Mouse (Mus musculus) mammary gland, adult 2 months (tissue): ENCODE measurements around the gene Tax1bp3. TPM values are rescaled to one million over a fixed set of nuclear protein-coding genes. Genes with fewer than 3 reads are reported as not detected.

ENCODE experiments used
- polyA plus RNA-seq: library from polyadenylated mRNA; depleted of rRNA; stranded (reverse); fragments of >200 nt; gene quantifications from 2 replicates; pipeline ENCODE4 v1.2.3, GENCODE M21; 2012; ENCODE audit warnings: low replicate concordance; rRNA removed

The Tax1bp3 gene
- polyA plus RNA-seq = 88.4 and 134 TPM in 2 replicates

DNA sequence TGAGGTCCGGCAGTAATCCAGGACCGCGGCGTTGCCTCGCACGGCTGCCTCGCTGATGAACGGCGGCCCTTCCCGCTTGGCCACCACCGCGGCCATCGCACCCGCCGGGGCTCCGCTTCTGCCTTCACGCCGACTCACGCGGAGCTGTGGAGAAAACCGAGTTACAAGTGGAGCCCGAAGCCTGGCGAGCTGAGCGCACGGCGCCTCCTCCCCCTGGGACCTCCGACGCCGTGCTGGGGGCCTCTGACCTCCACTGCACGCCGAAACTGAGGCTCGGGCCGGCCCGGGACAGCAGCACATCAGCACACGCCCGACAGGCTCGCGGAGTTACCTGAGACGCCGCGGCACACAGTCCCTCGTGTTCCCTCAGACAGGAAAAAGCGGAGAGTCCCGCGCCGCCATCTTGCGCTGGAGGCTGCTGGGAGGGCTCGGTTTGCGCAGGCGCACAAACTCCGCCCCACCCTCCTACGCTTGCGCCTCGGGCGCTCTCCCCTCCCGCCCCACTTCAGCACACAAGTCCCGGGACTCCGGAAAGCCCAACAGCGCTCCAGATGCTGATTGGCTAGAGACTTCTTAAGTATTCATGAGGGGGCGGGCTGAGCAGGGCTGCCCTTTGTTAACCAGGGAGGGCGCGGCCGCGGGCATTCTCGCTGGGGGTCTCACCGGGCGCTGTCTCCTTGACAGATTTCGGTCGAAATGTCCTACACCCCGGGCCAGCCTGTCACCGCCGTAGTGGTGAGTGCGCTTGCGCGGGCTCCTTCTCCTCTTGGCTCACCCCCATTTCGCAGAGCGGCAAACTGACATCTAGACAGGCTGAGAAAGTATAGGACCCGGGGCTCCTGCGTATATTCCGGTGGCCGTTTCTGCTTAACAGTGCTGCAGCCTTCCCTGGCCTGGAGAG, at the start of gene Tax1bp3, which contains the start of gene Emc6:
Gene Tax1bp3, plus strand, starts transcription at position 476 of the 901 bp plus-strand sequence.
Gene Emc6, minus strand, starts transcription at position 430 of the 901 bp plus-strand sequence.

DNA sequence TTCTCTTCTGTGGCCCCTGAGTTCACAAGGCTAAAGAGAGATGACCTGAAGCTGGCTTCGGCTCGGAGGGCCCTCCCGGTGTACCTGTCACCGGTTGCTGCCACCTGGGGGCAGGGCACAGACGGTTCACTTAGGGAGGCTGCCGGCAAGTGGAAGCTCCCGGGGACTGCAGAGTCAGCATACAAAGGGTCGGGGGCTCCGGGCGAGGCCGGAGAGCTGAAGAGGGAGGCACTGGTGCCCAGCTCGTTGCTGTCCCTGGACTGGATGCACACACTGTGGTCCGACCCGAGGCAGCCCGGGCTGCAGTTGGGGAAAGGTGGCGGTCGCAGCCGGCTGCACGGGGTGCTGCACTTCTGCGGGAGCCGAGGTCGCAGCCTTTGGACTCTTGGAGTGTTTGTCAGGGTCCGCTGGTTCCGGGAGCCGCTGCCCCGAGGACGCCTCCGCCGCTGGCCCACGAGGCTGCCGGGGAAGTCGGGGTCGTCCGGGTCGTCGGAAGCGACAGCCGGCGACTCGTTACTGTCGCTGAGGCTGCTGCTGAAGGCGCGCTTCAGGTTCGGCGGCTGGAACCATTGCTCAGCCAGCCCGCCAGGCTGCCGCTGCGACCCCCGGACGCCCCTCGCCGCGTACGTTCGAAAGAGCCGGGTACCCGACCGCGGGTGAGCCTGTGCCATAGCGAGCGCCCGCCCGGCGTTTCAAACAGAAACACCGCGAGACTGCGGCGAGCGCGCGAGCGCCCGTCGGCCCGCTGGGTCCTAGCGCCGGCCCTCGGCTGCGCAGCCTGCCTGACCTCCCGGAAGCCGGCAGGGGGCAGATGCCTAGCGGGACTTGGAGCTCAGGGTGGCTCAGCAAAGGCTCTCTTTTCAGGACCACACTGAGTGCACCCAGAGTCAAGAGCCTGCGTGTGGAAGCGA, 39.0 kb upstream of the Tax1bp3 start, which contains the start of gene Haspin:
Gene Haspin, minus strand, starts transcription at position 704 of the 911 bp plus-strand sequence.

DNA sequence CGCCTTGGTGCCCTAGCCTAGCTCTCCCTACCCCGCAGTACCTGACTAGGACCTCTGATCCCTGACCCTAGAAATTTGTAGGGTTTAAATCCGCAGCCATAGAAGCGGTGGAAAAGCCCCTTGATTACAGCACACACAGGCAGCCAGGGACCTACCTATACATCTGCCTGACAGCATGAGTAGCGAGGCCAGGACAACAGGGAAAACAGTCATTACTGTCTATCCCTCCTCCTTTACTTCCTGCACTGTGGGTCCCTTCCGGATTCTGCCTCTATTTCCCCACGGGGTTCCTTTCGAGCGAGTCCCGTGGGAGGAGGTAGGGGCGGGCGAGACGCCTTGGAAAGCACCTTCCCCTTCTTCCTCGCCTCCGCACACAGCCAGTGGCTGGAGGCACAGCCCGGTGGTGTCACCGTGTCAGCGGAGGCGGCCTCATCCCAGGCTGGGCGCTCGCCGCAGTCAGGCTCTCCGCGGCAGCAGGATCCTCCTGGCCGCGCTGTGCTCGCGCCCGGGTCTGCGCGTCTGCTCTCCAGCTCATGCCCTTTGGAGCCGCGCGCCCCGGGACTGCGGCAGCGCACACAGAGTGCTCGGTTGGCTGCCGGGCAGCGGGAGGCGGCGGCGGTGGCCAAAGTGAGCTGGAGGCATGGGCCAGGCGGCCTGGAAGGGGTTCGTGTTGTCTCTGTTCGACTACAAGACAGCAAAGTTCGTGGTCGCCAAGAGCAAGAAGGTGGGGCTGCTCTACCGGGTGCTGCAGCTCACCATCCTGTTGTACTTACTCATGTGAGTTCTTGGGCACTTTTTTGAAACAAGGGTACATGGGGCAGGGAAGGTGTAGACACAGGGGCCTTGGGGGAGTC, 16.7 kb upstream of the Tax1bp3 start, which contains the start of gene P2rx5:
Gene P2rx5, plus strand, starts transcription at position 465 of the 854 bp plus-strand sequence.

DNA sequence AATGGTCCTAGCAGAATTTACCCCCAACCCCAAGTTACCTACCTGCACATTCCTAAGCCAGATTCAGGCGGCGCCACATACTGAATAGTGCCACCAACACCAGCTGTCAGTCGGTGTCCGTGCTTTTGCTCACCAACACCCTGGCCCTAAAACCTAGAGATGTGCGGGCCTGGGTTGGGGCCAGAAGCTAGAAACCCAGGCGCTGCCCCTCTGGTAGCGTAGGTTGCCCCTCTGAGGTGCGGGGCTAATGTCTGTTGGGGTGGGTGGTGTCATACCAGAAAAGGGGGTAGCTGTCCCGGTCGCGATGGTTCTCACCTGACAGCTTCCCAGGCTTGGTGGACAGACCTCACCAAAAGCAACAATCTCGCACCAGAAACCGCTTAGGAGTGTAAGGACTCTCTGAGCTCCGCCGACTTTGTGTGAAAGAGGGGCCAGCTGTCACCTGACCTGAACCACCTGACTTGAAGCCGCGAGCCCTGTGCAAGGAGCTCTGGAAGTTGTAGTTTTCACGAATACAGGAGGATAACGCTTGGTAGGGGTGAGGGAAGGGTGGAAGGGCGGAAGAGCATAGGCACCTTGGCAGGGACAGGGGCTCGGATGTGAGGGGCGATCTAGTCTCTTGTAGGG, 21.8 kb downstream of the Tax1bp3 start, which contains the start of gene Ctns:
Gene Ctns, minus strand, starts transcription at position 440 of the 627 bp plus-strand sequence.

DNA sequence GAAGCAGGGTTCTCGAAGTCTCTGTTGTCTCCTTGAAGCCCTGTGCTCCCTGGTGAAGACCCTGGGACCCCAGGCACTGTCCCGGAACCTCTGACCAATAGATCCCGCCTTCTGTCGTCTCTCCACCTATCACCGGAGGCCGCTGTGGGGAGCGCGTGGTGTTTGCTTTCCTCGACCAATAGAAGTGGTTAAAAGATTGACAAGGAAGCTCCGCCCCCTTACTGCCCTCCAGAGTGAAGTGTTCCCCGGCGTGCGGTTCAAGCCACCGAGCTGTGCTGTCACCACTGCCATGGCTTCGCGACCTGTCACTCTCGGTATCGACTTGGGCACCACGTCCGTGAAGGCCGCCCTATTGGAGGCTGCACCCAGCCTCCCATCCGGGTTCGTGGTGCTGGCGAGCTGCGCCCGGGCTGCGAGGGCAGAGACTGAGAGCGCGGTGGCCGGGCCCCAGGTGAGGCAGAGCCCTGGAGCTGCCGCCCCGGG, 22.4 kb downstream of the Tax1bp3 start, which contains the start of gene Shpk:
Gene Shpk, plus strand, starts transcription at position 231 of the 483 bp plus-strand sequence.

Other genes with a start within 250 kb of the Tax1bp3 start
- 74.7 and 118 TPM in 2 replicates for gene Atp2a3, start 215.9 kb upstream of the Tax1bp3 start, polyA plus RNA-seq
- 3.0 and 4.3 TPM in 2 replicates for gene P2rx1, start 178.0 kb upstream of the Tax1bp3 start, polyA plus RNA-seq
- 3.4 and 4.7 TPM in 2 replicates for gene Camkk1, start 158.1 kb upstream of the Tax1bp3 start, polyA plus RNA-seq
- gene Ncbp3, start 129.3 kb upstream of the Tax1bp3 start, polyA plus RNA-seq = 1.7 and 3.1 TPM in 2 replicates
- 7.1 and 11.7 TPM in 2 replicates for gene Itgae, start 86.5 kb upstream of the Tax1bp3 start, polyA plus RNA-seq
- gene Haspin, start 38.8 kb upstream of the Tax1bp3 start, polyA plus RNA-seq = 0.49 and 2.0 TPM in 2 replicates
- 7.5 and 13.0 TPM in 2 replicates for gene P2rx5, start 16.7 kb upstream of the Tax1bp3 start, polyA plus RNA-seq
- gene Emc6, start within 50 bp of the Tax1bp3 start, polyA plus RNA-seq = 72.3 and 114 TPM in 2 replicates
- gene Ctns, start 22.0 kb downstream of the Tax1bp3 start, polyA plus RNA-seq = 23.6 and 41.4 TPM in 2 replicates
- gene Shpk, start 22.4 kb downstream of the Tax1bp3 start, polyA plus RNA-seq = 13.1 and 13.7 TPM in 2 replicates
- 5.1 and 10.4 TPM in 2 replicates for gene Trpv1, start 57.2 kb downstream of the Tax1bp3 start, polyA plus RNA-seq
- 0.23 and 0.47 TPM in 2 replicates for gene Trpv3, start 90.3 kb downstream of the Tax1bp3 start, polyA plus RNA-seq
- gene Aspa, start 152.5 kb downstream of the Tax1bp3 start, polyA plus RNA-seq = 4.0 and 17.4 TPM in 2 replicates
- 0.14 TPM in 1 of 2 replicates, not detected in the other for gene Gm49340, start 152.7 kb downstream of the Tax1bp3 start, polyA plus RNA-seq
- 0.53 TPM in 1 of 2 replicates, not detected in the other for gene Spata22, start 152.7 kb downstream of the Tax1bp3 start, polyA plus RNA-seq
- 0.53 and 0.99 TPM in 2 replicates for gene Olfr20, start 173.7 kb downstream of the Tax1bp3 start, polyA plus RNA-seq
- not detected in 2 replicates for gene Olfr376, start 194.2 kb downstream of the Tax1bp3 start, polyA plus RNA-seq
- gene Olfr1, start 222.5 kb downstream of the Tax1bp3 start, polyA plus RNA-seq = not detected in 2 replicates